Mouse (Mus musculus) cerebellum, adult 11 months (tissue): Measurements from ENCODE around the gene Myo5c.

ENCODE experiments used
- DNase-seq: peaks from one replicate; pipeline ENCODE4 v3.0.0; 2022

The Myo5c gene

DNA sequence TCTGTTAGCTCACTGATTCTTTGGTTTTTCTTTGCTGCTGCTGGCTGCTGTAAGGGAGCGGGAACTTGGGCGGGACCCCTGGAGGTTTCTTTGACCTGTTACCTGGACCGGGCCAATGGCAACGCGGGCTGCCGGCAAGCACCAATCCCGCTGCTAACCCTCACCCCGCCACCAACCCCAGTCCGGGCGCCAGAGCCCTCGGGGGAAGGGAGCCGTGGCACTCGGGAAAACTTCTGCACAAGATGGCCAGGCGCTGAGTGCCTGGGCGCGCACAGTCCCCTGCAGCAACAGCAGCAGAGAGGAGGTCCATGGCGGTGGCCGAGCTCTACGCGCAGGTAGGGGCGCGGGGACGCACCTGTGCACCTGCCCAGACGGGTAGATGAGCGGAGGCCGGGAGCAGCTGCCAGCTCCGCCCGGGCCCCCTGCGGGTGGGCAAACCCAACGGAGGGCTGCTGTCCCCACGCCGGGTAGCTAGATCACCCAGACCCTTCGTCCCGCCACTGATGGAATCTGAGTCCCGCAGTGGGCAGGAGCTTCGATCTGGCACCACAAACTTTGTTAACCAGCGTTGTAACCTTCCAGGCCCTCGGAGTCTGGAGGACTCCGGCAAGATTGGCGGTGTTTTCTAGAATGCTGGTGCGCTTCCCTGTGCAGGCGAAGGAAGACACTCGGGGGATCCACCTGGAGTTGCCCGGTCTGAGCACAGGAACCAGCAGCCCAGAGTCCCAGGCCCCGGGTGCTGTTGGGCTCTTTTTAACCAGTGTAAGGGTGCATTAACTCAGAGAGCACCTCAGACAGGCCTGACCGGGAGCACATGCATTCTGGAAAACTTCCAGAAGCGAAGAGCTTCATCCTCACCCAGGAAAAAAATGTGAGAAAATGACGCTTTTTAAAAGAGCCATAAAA, at the start of gene Myo5c:
Myo5c (plus strand) TSS at position 180 of the 906 bp plus-strand sequence.
- no peak for DNase-seq

DNA sequence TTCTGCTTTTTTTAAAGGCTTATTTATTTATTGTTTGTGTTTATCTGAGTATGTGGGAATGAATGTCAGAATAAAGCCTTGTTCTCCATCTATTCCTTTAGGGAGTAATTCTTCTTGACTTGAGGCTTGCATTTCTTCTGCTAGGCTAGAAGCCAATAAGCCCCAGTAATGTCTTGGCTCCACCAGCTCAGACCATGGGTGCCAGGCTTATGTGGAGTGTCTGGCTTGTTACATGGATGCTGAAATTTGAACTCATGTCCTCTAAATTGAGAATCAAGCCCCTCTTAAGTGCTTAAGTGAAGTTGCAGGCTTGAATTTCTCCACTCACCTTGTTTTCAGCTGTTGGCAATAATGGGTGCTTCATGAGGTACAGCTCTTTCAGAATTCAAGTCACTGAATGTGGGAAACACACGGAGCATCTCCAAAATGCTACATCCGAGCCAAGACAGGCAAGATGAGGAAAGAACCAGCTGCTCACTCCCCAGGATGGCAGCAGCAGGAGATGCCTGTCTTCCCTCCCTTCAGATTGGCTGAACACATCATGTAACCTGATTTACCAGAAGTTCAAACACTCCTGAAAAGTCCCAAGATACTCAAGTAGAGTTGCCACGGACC, 44.1 kb upstream of the Myo5c start:
- DNase-seq = peak; percentile 50

DNA sequence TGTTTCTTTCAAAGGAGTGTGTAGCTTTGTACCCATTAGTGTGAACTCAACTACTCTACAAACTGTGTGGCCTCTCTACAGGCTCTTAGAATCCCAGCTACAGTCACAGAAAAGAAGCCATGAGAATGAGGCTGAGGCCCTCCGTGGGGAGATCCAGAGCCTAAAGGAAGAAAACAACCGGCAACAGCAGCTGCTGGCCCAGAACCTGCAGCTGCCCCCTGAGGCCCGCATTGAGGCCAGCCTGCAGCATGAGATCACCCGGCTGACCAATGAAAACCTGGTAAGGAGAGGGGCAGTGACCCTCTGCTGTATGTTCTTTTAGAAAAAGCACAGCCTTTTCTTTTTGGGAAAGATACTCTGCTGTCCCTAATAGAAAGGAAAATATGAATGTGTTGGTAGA, 38.0 kb upstream of the Myo5c start:
- DNase-seq = no peak

DNA sequence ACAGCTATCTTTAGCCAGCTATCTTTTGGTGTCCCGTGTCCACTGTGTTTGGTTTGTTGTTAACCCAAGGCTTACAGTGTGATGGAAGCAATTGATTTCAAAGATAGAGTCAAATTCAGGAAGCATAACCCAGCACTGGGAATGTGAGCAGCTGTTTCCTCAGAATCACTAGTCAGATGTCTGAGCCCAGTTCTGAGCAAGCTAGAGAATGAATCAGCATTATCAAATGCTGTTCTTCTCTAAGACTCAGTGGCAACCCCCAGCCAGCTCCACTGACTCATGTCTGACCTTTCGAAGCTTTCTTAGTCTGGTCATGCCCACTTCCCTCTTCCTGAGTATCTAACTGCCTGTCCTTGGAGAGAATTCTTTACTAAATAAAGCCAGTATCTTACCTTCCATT, 35.5 kb upstream of the Myo5c start:
- DNase-seq = no peak

DNA sequence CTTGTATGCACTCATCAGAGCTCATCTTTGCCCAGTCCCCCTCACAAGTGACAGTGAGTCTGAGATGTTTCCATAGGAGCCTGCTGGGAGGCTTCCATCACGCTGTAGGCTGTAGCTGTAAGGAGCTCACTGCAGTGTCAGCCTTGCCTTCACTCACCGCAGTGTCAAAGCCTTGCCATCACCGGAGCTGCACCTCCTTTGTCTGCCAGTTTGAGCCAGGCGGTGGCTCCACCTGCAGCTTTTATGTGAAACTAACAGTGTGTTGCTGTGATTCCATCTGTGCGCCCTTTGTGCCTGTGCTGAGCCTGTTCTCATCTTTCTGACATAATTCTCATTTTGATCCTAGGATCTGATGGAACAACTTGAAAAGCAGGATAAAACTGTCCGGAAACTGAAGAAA, 34.5 kb upstream of the Myo5c start:
- peak; percentile 76 for DNase-seq

DNA sequence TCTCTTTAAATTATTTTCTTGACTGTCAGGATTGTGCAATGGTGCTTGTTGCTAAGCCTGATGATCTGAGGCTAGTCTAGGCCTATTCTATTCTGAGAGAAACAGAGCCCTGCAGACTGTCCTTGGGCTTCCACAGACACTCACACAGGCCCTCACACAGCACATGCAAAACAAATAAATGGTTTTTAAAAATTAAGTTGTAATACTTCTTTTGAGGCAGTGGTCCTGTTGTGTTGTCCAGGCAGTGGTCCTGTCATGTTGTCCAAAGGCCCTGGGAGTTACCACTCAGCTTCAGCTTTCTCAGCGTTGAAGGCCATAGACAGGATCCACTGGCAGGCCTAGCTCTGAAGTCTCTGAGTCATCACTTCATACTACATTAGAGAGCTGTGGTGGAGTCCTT, 30.3 kb upstream of the Myo5c start:
- no peak for DNase-seq

DNA sequence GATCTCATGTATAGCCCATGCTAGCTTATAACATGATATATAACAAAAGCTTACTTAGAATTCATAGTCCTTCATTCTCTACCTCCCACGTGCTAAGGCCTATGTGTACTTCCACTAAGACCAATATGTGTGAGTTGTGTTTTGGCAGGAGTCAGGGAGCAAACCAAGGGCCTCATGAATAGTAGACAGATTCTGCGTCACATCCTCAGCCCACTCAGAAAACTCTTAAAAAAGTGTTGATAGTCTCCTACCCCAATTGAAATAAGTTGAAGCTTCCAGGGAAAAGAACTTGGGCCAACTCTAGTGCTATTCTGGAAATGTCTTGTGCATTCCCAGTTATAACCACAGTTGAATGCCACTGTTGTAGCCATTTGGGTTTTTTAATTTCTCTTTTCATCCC, 29.8 kb upstream of the Myo5c start:
- DNase-seq = no peak

DNA sequence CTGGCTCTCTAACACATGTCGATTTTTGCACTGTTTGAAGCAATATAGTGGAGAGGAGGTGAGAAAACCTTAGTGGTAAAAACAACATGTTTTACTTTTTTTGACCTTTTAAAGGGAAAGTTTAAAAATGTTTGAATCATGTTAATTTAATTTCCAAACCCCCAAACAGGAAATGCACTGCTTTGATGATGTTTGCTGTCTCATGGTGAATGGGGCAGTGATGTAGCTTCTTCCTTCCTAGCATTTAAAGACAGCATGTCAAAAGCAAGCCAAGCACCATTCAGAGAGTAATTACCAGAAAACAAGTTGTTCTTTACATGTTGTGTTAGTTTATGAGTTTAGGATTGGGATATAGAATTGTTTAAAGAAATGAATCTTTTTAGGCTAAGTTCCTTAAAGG, 22.6 kb upstream of the Myo5c start:
- DNase-seq = no peak

DNA sequence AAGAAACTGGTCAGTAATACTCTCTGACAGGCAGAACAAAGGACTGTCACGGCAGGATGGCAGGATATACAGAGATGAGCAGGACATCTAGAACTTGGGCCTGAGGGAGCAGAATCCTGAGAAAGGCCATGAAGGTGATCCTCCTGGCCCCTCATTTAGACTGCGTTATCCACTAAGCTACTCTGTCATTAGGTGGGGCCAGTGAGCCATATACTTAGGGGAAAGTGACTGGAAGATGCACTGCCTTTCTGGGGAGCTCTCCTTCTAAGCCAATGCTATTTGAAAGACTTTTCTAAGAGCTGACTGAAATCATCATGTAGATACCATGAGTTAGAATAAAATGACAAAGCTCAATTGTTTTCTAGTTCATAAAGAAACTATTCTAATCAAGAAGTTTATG, 21.6 kb upstream of the Myo5c start:
- DNase-seq = no peak

DNA sequence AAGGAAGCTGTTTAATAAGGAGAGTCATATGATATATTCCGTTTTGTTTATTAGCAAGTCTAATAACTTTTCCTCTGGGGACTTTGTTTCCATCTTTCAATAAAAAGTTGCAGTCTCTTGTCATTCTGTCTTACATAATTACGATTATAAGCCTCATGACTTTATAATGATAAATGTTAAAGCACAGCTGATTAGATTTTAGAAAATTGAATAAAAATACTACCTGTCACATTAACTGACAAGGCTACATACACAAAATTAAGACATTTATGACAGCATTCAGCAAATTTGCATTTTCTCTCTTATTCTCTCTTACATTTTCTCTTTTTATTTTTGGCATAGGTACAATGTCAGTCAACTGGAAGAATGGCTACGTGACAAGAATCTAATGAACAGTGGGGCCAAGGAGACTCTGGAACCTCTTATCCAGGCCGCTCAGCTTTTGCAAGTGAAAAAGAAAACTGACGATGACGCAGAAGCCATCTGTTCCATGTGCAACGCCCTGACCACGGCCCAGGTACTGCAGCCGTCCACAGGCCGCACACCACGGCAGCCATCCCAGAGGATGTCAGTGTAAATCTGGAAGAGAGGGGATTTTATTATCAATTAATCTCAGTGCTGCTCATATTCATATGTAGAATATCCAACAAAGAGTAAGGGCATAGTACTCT, 16.9 kb upstream of the Myo5c start:
- peak; percentile 40 for DNase-seq

DNA sequence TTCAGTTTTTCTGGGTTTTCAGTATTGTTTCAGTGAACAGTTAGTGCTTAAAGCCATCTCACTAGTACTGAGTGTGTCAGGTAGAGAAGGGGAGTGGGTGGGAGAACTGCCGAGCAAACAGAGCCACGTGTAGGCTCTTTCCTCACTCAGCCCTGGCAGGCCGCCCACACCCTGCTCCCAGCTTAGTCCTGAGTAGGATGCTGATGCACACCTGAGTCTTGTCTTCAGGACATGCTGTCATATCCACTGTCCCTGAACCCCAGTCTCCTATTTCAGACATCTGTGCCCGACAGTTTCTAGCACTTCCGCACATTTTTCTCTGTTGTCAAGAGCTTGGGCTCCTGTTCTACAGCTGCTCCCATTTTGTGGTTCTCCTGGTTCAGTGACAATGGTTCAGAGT, 11.9 kb upstream of the Myo5c start:
- no peak for DNase-seq

DNA sequence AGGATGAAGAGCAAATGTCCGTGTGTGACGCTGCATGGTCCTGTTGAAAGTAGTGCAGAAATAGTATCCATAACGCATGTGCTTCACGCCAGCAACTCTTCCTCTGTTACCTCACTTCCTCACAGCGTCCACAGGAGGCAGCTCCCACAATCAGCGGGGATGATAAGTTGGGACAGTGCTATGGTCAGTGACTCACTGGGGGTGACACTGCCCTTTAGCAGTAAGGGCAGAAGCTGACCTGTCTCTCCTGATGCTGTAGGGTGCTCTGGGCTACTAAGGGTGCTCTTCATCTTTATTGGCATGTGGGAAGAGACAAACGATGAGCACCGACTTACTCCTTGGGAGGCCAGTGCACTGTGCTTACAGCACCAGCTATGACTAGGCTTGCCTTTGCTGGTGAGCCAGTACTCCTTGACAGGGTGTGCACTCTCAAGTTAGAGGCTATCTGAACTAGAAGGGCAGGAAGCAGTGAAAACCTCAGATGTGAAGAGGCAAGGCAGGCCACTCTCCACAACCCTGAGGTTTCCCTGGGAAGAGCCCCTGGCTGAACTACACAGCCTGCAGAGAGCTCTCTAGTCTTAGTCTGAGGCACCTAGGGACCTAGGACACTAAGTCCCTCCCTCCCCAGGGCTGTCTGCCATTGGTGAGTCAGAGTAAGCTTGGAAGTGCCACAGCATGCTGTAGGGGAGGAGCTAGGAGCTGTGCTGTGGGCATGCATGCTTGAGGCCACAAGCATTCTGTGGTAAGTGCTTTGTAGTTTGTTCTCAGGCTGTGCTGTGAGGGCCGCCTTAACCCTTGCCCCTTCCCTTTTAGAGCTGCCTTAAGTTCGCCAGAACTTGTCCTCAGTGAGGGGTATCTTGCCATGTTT, 10.2 kb upstream of the Myo5c start:
- no peak for DNase-seq

DNA sequence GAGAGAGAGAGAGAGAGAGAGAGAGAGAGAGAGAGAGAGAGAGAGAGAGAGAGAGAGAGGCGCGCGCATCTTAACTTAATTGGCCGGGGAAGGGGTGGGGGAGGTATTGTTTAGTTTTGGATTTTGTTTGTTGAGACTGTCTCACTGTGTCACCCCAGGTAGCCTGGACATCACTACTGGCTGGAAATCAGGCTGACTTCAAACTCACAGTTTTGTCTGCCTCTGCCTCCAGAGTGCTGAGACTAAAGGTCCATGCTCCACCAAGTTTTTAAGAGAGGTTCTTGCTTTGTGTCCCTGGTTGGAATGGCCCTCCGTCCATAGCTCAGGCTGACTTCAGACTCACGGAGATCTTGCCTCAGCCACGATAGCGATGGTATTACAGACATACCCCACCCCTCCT, 1.0 kb downstream of the Myo5c start:
- DNase-seq = no peak

DNA sequence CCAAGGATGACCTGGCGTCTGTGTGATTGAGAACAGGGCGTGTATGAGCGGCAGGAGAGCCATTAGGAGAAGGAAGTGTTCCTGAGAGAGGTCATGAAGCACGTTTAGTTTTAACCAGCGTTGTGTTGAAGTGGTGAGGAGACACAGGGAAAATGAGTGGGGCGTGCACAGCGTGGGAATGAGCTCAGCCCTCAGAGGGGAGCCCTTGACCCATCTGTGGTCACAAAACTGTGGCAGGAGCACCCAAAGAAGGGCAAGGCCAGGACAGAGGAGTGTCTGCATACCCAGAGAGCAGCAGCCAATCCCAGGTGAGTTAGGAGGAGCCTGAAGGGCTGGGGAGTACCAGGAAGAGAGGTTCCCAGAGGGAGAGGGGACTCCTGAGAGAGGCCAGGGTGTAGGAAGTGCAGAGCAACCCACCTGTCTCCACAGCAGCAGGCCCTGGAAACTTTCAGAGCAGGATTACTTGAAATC, 2.5 kb downstream of the Myo5c start:
- DNase-seq = no peak

DNA sequence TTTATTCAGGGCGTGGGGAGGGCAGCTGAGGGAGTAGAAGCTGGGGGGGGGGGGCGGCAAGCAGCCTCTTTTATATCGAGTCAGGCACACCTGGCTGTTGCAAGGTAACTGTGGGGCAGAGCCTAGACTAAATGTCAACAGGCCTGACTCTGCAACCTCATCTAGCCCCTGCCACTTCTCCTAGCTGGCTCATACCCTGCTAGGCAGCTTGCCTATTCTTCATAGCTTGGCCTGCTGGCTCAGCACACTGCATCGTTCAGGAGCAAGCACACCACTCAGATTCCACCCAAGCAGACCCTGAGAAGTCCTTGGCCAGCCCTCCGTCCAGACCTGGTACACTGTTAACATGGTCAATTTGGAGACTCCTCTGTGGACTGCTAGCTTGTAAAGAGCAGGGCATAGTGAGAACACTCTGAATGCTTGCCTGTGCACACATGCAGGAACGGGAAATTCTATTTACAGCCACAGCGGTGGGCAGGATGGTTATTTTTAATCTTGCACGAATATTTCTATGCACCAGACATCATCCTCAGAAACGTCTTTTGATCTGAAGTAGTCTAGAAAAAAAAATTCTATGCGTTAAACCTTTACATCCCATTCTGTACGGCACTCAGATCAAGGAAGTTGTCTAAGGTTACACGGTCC, 3.3 kb downstream of the Myo5c start:
- DNase-seq = no peak

DNA sequence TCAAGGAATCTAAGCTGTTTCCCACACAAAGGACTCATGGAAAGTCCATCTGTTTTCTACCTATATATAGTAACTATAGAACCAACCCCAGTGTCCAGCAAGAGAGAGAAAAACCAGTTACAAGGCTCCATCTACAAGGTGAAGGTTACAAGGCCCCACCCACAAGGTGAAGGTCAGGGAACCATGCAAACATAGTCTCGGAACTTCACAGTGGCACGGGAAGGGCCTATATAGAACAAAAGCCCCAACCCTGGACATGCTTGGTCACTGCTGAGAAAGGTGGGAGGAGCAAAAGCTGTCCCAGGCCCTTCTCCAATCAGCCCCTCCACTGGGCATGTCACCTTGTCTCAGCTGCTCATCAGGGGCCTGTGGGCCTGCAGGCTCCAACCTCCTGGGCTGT, 3.9 kb downstream of the Myo5c start:
- DNase-seq = no peak

DNA sequence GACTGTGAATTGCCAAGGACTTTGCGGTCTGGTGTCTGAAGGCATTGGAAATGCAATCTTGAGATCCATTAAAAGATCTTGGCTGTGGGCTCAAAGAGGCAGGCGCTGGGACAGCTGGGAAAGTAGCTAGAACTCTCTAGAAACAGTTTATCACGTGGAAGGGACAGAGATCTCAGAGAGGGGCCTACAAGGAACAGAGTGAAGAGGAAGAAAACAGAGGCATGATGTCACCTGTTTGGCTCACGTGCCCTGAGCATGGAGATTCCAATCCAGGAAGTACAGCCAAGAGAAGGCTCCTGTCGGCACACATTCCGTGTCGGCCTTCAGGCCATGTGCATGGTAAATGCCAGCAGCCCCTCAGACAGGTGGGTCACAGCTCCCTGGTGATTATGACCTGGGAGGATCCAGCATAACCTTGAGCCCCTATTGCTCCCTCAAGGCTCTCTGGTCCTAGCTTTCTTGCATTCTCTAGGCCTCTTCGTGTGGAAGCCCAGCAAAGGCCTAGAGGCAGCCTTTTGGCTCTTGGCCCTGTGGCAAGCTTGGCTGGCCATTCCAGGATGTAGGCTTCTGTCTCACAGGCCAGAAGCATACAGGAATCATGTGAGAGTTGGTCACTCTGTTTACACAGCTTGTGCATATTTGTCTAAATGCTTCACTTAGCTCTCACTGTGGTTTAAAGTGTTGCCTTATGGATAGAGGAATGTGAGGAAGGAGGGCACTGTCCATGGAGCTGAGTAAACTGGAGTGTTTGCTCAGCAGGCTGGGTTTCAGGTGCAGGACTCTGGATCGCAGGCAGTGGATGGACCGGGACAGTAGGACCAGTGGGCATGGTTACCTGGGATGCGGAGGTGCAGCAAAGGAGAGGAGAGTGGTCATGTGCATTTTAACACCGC, 4.8 kb downstream of the Myo5c start:
- no peak for DNase-seq

DNA sequence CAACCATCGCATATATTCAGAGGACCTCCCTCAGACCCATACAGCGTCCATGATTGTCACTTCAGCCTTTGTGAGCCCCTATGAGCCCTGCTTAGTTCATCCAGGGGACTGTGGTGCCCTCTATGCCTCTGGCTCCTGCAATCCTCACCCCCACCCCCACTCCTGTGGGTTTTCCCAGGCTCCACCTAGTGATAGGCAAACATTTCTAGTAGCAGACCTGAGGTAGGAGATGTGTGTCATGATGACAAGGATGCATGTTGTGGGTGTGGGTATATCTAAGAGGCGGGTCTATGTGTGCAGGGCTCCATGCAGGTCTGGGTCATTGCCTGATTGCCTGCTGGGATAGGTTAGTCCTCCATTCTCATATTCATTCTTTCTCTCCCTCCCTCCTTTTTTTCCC, 6.4 kb downstream of the Myo5c start:
- no peak for DNase-seq

DNA sequence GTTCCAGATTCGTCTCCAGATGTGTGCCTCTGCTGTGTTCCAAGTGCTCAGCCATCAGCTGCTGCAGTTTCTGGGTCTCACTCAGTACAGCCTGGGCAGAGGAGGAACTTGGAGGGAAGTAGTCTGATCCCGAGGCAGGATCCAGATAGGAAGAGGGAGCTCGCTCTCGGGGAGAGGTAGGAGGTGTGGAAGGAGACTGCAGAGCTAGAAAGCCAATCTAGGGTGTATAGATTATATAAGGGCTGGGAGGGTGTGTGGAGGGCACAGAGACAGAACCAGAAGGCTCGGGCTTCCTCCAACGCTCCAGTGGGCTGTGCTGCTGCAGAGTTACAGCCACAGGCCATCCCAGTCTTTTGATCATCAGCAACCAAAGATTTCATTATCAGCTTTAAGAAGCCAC, 11.2 kb downstream of the Myo5c start:
- no peak for DNase-seq

DNA sequence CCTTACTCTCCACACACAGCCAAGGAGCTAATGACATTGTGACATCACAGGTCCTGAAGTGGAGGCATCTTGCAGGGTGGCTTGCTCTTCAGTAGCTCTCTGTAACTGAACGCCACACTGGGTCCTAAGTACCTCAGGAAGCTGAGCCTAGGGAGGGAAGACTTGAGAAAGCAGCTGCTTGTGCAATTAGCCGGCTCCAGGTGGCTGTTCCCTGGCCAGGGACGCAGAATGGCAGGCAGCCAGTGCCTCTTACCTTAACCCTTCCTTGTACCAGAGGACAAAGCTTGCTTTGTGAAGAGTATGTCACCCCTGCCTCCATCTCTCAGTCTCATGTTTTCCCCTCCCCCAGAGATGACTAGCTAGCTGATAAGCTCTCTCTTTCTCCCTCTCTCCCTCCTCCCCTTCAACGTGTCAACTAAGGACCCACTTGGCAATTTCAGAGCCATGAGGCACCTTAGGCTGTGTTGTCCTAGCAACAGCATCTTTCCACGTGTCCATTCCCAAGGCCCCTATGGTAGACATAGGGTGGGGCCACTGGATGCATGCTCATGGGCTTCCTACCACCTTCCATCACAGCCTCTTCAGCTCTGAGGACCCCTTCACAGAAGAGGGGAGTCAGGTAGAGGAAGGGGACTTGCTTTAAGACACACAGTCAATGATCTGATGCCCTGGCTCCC, 12.0 kb downstream of the Myo5c start:
- DNase-seq = peak; percentile 76

DNA sequence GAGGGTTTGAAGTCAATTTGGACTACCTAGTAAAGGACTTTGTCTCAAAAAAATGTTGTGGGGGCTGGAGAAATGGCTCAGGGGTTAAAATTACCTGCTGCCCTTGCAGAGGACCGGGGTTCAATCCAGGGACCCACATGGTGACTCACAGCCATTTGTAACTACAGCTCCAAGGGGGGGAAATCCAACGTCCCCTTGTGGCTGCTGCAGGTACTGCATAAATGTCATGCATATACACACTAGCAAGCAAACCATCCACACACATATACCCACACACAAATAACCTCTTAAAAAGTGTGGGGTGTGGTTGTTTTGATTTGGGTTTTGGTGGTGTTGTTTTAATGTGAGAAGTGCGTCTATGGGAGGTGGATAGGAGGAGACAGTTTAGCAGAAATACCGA, 12.7 kb downstream of the Myo5c start:
- no peak for DNase-seq
